Mouse (Mus musculus): ENCODE results near the gene Acer3.

GRCm38 (mm10) chr7:98315087-98315486 lies 5.9 kb downstream of the Acer3 start:
- no peak for TF ChIP-seq CTCF (IDR thresholded peaks at IDR 0.05; ENCODE audit: insufficient read depth, low read depth, low read length)
- no peak for TF ChIP-seq POLR2A (IDR thresholded peaks at IDR 0.05; ENCODE audit: insufficient read depth, low read depth, low read length)

Measured in olfactory bulb, adult 2 months (tissue).